Mouse (Mus musculus) kidney, adult 2 months (tissue): ENCODE measurements at regions not wholly inside any gene's neighbourhood (a gene's known extent, or its start where the extent isn't known, plus 50 kb on each side); places are given as distances from the start of the nearest gene placed in this dataset.
A peak's percentile ranks its signal among the peaks of the same experiment; 100 is the strongest.

Experiments used
- DNase-seq: peaks from one replicate; pipeline ENCODE4 v3.0.0; 2021
- H3K27ac ChIP-seq: fragments of 200-500 bp; 2 replicates; pipeline ENCODE4 v1.5.1; 2012; ENCODE audit warnings: low read depth, low read length, control low read depth, inconsistent platforms; ENCODE audit not compliant: insufficient read depth
- H3K27me3 ChIP-seq: fragments of 200-500 bp; replicated peaks from 2 replicates; pipeline ENCODE4 v1.6.1; 2012; ENCODE audit warnings: mild to moderate bottlenecking, moderate library complexity, low read length, inconsistent platforms; ENCODE audit not compliant: control insufficient read depth, insufficient read depth
- H3K36me3 ChIP-seq: fragments of 200-500 bp; 2 replicates; pipeline ENCODE4 v1.6.1; 2012; ENCODE audit warnings: mild to moderate bottlenecking, moderate library complexity, low read length, inconsistent platforms; ENCODE audit not compliant: control insufficient read depth, insufficient read depth
- H3K4me1 ChIP-seq: fragments of 200-500 bp; 2 replicates; pipeline ENCODE4 v1.6.1; 2011; ENCODE audit warnings: low read length; ENCODE audit not compliant: control insufficient read depth, insufficient read depth
- H3K4me3 ChIP-seq: fragments of 200-500 bp; 2 replicates; pipeline ENCODE4 v1.5.1; 2011; ENCODE audit warnings: mild to moderate bottlenecking, low read depth, low read length, control low read depth; ENCODE audit not compliant: insufficient read depth
- CTCF ChIP-seq: fragments of 200-500 bp; conservative IDR thresholded peaks from 2 replicates; pipeline ENCODE4 v1.5.1; 2011; ENCODE audit warnings: low read depth, mild to moderate bottlenecking, control low read depth, low read length, moderate library complexity, mixed read lengths; ENCODE audit not compliant: insufficient read depth, insufficient read length
- POLR2A ChIP-seq: fragments of 200-500 bp; IDR thresholded peaks from one replicate; pipeline ENCODE4 v1.6.1; 2011; ENCODE audit warnings: low read depth, low read length, control low read depth
- WGBS: fragments of 180-500 bp; shearing (Covaris S2); methylation state at CpG from one replicate; pipeline ENCODE4 v1.1.7; 2018; 5-methylcytosine and 5-hydroxymethylcytosine counted together

- no peak overlapping the region for H3K27ac ChIP-seq
- H3K4me1 ChIP-seq, result no peaks in the 10 kb centered on the region
- no peaks in the 10 kb centered on the region for H3K27me3 ChIP-seq
- WGBS, result 83% methylated on average over 14 of the region's 14 CpGs
- no peak for DNase-seq
- no peak for TF ChIP-seq CTCF
- no peak for TF ChIP-seq POLR2A
- no peak overlapping the region for H3K4me3 ChIP-seq
- no peaks in the 10 kb centered on the region for H3K36me3 ChIP-seq
Measured at GRCm38 (mm10) chr17:29775836-29776235, 59.0 kb upstream of the Ccdc167 start.

GRCm38 (mm10) chr17:29773339-29773738, 56.5 kb upstream of the Ccdc167 start:
- Histone ChIP-seq H3K4me1 (no peaks in the 10 kb centered on the region), H3K27me3 (no peaks in the 10 kb centered on the region), H3K4me3 (no peak overlapping the region), H3K27ac (no peak overlapping the region), H3K36me3 (no peaks in the 10 kb centered on the region)
- WGBS, result 23% methylated on average over 14 of the region's 14 CpGs
- no peak for TF ChIP-seq POLR2A
- TF ChIP-seq CTCF, result peak; percentile 78
- DNase-seq, result peak; percentile 49

DNA sequence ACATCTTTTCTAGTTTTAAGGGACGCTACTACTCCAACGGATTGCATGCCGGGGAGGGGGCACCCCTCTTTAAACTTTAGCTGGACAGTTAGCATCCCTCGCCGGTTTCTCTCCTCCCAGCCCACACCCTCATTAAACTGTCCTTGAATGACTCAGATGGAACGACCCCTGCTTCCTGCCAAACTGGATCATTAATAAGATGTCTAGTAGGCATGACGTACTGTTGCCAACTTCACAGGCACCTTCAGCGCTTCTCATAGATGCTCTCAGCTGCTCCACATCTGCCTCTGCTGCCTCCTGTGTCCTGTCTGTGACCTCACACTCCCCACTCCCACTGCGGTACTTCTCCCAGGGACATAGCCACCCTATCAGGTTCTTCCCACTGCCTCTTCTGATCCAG, 54.1 kb upstream of the Ccdc167 start:
- no peaks in the 10 kb centered on the region for H3K4me1 ChIP-seq
- WGBS, result 53% methylated on average over 9 of the region's 9 CpGs
- TF ChIP-seq POLR2A (no peak), CTCF (no peak)
- no peaks in the 10 kb centered on the region for H3K36me3 ChIP-seq
- no peak for DNase-seq
- no peak overlapping the region for H3K27ac ChIP-seq
- no peaks in the 10 kb centered on the region for H3K27me3 ChIP-seq
- no peak overlapping the region for H3K4me3 ChIP-seq

GRCm38 (mm10) chr17:29769631-29770030, 52.8 kb upstream of the Ccdc167 start:
- 82% methylated on average over 10 of the region's 10 CpGs for WGBS
- TF ChIP-seq CTCF (no peak), POLR2A (no peak)
- no peak for DNase-seq
- no peak overlapping the region for H3K27ac ChIP-seq
- H3K4me1 ChIP-seq, result no peaks in the 10 kb centered on the region
- no peak overlapping the region for H3K4me3 ChIP-seq
- no peaks in the 10 kb centered on the region for H3K27me3 ChIP-seq
- H3K36me3 ChIP-seq, result no peaks in the 10 kb centered on the region

GRCm38 (mm10) chr17:29769143-29769542, 52.3 kb upstream of the Ccdc167 start:
- Histone ChIP-seq H3K4me3 (no peak overlapping the region), H3K36me3 (no peaks in the 10 kb centered on the region), H3K27me3 (no peaks in the 10 kb centered on the region), H3K4me1 (no peaks in the 10 kb centered on the region), H3K27ac (no peak overlapping the region)
- no peak for DNase-seq
- no peak for TF ChIP-seq CTCF
- TF ChIP-seq POLR2A, result no peak
- WGBS, result 55% methylated on average over 7 of the region's 7 CpGs

DNA sequence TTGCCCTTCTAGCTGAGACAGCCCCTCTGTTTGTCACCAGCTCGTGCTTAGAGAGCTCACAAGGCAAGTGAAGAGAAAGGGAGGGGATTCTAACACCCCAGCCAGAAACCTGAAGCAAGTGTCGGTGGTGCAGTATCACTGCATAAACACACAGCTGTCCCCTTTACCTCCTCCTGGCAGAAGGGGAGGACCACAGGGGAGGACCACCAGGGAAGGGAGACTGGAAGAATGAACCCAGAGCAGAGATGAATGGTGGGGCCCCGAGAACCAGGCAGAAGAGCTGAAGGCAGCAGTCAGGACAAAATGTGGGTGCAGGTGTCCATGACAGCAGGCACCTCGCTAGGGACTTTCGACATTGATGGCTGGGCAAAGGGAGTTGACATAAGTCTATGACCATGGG, 51.8 kb upstream of the Ccdc167 start:
- Histone ChIP-seq H3K4me1 (no peaks in the 10 kb centered on the region), H3K27ac (no peak overlapping the region), H3K4me3 (no peak overlapping the region), H3K36me3 (no peaks in the 10 kb centered on the region), H3K27me3 (no peaks in the 10 kb centered on the region)
- DNase-seq, result no peak
- TF ChIP-seq POLR2A (no peak), CTCF (no peak)
- 78% methylated on average over 5 of the region's 5 CpGs for WGBS
